Mouse (Mus musculus): Measurements from ENCODE around the gene Zfyve1.
"Not testable (repeated sequence)": the region's sequence is repeated elsewhere in the genome, so short reads cannot be mapped to it uniquely, and the experiment has no call there.

DNA sequence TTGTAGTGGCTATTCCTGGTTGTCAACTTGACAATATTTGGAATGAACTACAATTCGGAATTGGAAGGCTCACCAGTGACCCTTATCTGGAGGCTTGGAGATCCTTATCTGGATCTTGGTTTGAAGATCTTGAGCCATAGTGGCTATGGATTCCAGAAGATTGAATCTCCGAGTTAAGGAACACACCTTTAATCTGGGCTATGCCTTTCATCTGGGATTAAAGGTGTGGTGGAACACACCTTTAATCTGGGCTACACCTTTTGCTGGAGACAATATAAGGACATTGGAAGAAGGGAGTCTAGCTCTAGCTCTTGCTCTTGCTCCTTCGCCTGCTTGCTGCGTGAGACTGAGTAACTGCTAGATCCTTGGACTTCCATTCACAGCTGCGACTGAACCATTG, 33.9 kb upstream of the Zfyve1 start, which contains the start of gene Rbm25:
- not testable (repeated sequence) for TF ChIP-seq CTCF, EP300 (IDR thresholded peaks at IDR 0.05; ENCODE audit: low read depth)
